Mouse (Mus musculus) stomach, embryonic 14.5 days (tissue): ENCODE measurements around the gene 2310034G01Rik. TPM values are rescaled to one million over a fixed set of nuclear protein-coding genes. Genes with fewer than 3 reads are reported as not detected.

Source experiments
- ATAC-seq: fragments of 200-750 bp; cut with Nextera tagmentation; 2 replicates; pipeline ENCODE4 v1.8.0; 2017; ENCODE audit warnings: low read depth, moderate TSS enrichment; ENCODE audit not compliant: insufficient number of reproducible peaks, insufficient read depth, low FRiP score
- H3K27ac ChIP-seq: fragments of 300-500 bp; sonication (generic); 2 replicates; pipeline ENCODE4 v1.5.1; 2014; ENCODE audit warnings: mild to moderate bottlenecking, low read length, moderate library complexity, mixed read lengths
- H3K27me3 ChIP-seq: fragments of 300-500 bp; sonication (generic); 2 replicates; pipeline ENCODE4 v1.6.1; 2014; ENCODE audit warnings: low read length, control low read depth, mixed read lengths; ENCODE audit not compliant: control insufficient read depth, insufficient read depth
- H3K36me3 ChIP-seq: fragments of 300-500 bp; sonication (generic); 2 replicates; pipeline ENCODE4 v1.6.1; 2014; ENCODE audit warnings: mild to moderate bottlenecking, control low read depth, low read length, moderate library complexity, mixed read lengths; ENCODE audit not compliant: control insufficient read depth, insufficient read depth
- H3K4me1 ChIP-seq: fragments of 300-500 bp; sonication (generic); 2 replicates; pipeline ENCODE4 v1.6.1; 2014; ENCODE audit warnings: low read length, control low read depth, mixed read lengths; ENCODE audit not compliant: control insufficient read depth, insufficient read depth
- H3K4me2 ChIP-seq: fragments of 300-500 bp; sonication (generic); replicated peaks from 2 replicates; pipeline ENCODE4 v1.6.1; 2014; ENCODE audit warnings: low read depth, low read length, control low read depth
- H3K4me3 ChIP-seq: fragments of 300-500 bp; sonication (generic); 2 replicates; pipeline ENCODE4 v1.5.1; 2014; ENCODE audit warnings: low read depth, low read length, control low read depth
- H3K9ac ChIP-seq: fragments of 300-500 bp; sonication (generic); replicated peaks from 2 replicates; pipeline ENCODE4 v1.6.1; 2014; ENCODE audit warnings: low read depth, mild to moderate bottlenecking, control low read depth, low read length, moderate library complexity, mixed read lengths
- H3K9me3 ChIP-seq: fragments of 300-500 bp; sonication (generic); 2 replicates; pipeline ENCODE4 v1.6.1; 2016; ENCODE audit warnings: low read depth, low read length, control low read depth; ENCODE audit not compliant: control insufficient read depth
- WGBS: fragments of 180-500 bp; shearing (Covaris S2); extraction: QIAGEN DNeasy Blood & Tissue Kit; methylation state at CpG from one replicate; pipeline ENCODE4 v1.1.7; 2014; 5-methylcytosine and 5-hydroxymethylcytosine counted together
- polyA plus RNA-seq: library from polyadenylated mRNA; unstranded; fragments of >200 nt; fragmentation: Nextera tagmentation; extraction: Ambion mirVana; gene quantifications from 2 replicates; pipeline ENCODE4 v1.2.1, GENCODE M21; 2014

2310034G01Rik gene
- polyA plus RNA-seq, 1 experiment from 2014 or later, result 2.1 TPM

DNA sequence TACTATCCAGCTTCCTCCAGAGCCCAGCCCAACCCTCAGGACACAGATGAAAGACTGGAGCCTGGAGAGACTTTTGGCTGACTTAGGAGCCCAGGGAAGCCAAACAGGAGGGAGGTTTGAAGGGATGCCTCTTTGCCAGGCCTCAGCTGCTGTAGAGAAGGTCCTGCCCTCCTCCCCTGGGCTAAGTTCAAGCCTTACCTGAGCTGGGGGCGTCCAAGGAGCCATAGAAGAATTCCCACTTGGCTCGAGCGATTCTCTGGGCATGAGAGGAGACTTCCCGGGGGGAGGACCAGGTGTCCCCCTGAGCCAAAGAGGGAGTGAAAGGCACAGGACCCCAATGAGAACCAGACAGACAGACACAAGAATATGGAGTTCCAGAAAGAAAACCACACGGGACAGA is 26.4 kb downstream of the 2310034G01Rik start:
- H3K4me1 ChIP-seq, result peaks cover 23% of the 10 kb centered on the region
- 69% methylated on average over 5 of the region's 5 CpGs for WGBS
- H3K27ac ChIP-seq, result no peak overlapping the region
- H3K4me2 ChIP-seq, result no peak overlapping the region
- H3K36me3 ChIP-seq, result no peaks in the 10 kb centered on the region
- H3K27me3 ChIP-seq, result peaks cover 23% of the 10 kb centered on the region
- no peaks in the 10 kb centered on the region for H3K9me3 ChIP-seq
- no peak for ATAC-seq
- no peak overlapping the region for H3K9ac ChIP-seq
- H3K4me3 ChIP-seq, result no peak overlapping the region

DNA sequence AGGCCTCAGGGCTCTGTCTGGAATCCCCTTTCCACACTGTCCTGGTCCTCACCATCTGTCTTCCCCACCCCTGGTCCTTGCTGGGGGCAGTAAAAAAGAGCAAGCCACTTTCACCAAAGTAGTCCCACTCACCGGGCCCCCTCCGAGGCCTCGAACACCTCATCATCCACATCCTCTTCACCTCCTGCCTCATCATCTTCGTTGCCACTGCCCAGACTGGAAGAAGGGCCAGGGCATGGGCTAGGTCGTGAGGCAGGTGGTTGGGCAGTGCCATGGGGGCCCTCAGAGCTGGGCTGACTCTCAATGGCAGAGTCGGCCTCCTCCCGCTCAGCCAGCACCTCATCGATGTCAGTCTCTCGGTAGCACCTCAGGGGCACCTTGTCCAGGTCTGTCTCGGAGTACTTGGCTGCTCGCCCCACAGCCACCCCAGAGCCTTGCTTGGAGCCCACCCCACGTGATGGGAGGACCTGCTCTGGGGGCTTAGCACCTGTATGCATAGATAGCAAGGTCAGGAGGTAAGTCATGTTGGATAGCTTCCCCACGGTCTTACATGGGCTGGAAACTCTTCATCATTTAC is 27.0 kb downstream of the 2310034G01Rik start:
- H3K4me2 ChIP-seq, result no peak overlapping the region
- peaks cover 26% of the 10 kb centered on the region for H3K27me3 ChIP-seq
- no peak overlapping the region for H3K27ac ChIP-seq
- no peak overlapping the region for H3K4me3 ChIP-seq
- H3K9me3 ChIP-seq, result no peaks in the 10 kb centered on the region
- 79% methylated on average over 13 of the region's 13 CpGs for WGBS
- H3K36me3 ChIP-seq, result no peaks in the 10 kb centered on the region
- no peak for ATAC-seq
- H3K9ac ChIP-seq, result no peak overlapping the region
- H3K4me1 ChIP-seq, result peaks cover 28% of the 10 kb centered on the region

DNA sequence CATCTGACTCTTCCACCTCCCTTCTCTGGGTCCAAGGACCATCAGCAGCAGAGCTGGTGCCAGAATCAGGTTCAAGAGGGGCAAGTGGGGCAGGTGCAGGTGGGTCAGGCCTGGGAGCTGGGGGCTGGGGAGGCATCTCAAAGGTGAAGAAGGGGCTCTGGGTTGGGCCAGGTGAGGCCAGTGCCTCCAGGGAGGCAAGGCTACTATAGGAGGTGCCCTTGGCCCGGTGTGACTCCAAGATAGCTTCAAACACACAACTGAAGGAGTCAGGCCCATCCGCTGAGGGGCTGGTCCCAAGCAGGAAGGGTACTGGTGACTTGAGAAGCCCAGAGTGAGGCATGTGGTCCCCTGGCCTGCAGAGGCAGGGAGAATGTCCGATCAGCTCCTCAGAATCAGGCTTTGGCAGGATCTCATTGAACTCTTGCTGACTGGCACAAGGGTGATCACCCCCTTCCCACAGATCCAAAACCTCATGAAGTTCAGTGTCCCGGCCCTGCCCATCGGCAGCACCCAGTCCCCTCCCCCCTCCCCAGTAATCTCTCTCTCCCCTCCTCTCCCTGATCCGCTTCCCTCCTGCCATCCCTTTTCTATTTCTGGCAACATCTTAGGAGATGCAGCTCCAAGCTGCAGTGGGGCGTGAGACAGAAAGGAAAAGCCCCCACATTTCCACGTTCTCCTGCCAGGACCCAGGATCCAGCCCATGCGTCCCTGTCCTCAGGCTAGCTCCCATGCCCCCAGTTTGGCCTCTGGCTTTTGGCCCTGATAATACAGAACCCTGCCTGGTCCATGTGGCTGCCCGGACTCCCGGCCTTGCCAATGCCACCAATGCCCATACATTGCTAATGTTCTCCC is 27.7 kb downstream of the 2310034G01Rik start:
- Histone ChIP-seq H3K27ac (no peak overlapping the region), H3K36me3 (no peaks in the 10 kb centered on the region), H3K9ac (no peak overlapping the region), H3K4me1 (peaks cover 26% of the 10 kb centered on the region), H3K9me3 (no peaks in the 10 kb centered on the region), H3K27me3 (peaks cover 26% of the 10 kb centered on the region), H3K4me3 (no peak overlapping the region), H3K4me2 (no peak overlapping the region)
- ATAC-seq, result no peak
- 60% methylated on average over 11 of the region's 11 CpGs for WGBS

DNA sequence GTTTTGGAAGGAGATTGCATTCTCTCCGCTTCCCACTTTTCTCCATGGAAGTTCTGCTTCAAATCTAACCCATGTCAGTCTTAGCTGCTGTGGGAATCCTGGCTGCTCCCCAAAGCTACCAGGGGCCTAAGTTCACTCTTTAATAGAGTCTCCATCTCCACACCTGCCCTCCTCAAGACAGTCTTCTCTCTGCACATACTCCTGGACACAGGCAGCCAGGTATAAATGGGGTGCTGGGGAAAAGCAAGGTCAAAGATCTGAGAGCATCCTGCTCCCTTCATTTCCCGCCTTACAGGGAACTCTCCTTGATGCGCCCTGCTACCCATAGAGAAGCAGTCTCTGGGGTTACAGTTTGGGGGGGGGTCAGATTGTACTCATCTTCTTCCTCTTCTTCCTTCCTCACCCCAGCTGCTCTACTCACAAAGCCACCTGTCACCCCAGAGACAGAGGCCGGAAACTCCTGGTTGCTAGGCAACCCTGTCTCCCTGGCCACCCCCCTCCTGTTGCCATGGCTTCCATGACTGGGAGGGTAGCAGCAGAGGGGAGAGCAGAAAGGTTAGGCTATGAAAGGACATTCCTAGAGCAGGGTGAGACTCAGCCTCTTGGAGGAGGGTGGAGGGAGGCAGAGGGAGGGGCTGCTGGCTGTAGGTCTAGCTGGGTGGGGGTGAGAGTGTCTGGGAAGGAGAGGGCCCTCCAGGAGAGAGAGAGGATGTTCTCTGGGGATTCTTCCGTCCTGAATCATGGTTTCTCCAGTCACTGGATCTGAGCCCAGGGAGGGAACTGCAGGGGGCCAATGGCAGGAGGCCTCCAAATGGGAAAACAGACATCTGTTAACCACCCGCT is 28.8 kb downstream of the 2310034G01Rik start:
- Histone ChIP-seq H3K4me3 (no peak overlapping the region), H3K9ac (no peak overlapping the region), H3K4me1 (peaks cover 28% of the 10 kb centered on the region), H3K27me3 (peaks cover 20% of the 10 kb centered on the region), H3K27ac (no peak overlapping the region), H3K4me2 (no peak overlapping the region), H3K36me3 (no peaks in the 10 kb centered on the region), H3K9me3 (no peaks in the 10 kb centered on the region)
- 32% methylated on average over 6 of the region's 6 CpGs for WGBS
- peak; percentile 26; the same call in 1 of the 2 replicates for ATAC-seq

DNA sequence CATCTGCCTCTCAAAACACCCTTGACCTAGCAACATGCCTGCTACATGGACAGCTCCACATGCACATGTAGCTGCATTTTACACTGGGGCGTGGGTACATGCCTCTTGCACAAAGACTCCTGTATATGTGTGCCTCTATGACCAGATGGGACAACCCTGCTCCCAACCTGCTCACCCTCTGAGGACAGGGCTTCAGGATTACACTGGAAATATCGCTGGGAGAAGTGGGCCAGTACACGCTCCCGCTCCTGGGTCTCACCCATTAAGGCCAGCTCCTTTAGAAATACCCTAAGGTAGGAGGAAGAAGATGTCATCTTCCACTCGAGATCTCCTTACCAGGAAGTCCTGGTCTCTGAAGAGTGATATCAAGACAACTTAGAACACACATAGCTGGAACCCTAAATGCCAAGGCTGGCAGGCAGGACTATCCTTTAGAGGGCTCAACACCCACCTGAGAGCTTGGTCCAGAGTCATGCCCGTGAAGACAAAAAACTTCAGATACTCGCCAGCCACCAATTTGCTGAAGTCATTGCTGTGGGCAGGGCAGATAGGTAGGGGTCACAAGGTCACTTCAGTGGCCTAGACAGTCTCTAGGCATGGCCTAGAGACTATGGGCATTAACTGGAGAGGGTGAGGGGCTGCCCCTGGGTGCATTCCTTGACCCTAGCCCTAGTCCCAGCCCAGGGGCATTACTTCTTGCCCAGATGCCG is 29.9 kb downstream of the 2310034G01Rik start:
- Histone ChIP-seq H3K4me1 (peaks cover 39% of the 10 kb centered on the region), H3K9me3 (no peaks in the 10 kb centered on the region), H3K9ac (no peak overlapping the region), H3K4me2 (no peak overlapping the region), H3K27ac (no peak overlapping the region), H3K36me3 (no peaks in the 10 kb centered on the region), H3K27me3 (peaks cover 20% of the 10 kb centered on the region), H3K4me3 (no peak overlapping the region)
- no peak for ATAC-seq
- WGBS, result 80% methylated on average over 8 of the region's 8 CpGs

DNA sequence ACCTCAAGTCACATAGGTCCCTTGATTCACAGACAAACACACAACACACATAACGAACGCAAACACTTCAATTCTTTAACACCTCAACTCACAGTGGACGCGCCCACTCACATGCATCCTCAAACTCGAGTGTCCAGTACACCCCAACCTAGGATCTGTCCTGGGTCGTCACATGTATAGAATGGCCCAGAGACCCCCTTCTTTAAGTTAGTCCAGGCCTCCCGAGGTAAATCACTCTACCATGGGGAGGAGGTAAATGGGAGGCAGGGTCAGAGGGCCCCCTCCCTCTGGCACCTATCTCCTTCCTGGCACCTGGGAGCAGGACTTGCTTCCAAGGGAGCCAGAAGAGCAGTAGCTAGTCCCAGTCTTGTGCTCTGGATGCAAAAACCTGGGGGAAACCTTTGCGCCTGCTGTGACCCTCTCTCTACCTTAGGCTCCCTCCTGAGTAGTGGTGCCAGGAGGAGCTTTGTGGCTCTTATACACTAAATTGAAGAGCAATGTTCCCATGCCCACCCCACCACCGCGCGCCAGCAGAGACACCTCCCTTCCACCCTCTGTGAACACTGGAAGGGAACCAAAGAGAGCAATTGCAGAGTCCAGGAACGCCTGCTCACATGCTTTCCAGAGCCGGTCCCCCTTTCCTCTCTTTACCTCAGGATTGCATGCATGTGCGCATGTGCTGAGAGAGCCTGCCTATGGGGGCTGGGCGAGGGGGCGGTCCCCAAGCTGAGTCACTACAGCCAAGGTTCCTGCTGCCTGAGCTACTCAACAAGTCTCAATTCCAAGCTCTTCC is 31.3 kb downstream of the 2310034G01Rik start:
- no peaks in the 10 kb centered on the region for H3K9me3 ChIP-seq
- no peaks in the 10 kb centered on the region for H3K36me3 ChIP-seq
- 11% methylated on average over 16 of the region's 16 CpGs for WGBS
- H3K4me3 ChIP-seq, result peak overlapping the region; percentile 60
- H3K27ac ChIP-seq, result peak overlapping the region; percentile 93
- H3K27me3 ChIP-seq, result 0 out of 2 replicates have a peak, but pooled peaks cover 6% of the 10 kb centered on the region
- peaks cover 51% of the 10 kb centered on the region for H3K4me1 ChIP-seq
- peak overlapping the region; percentile 70 for H3K4me2 ChIP-seq
- peak overlapping the region; percentile 68; the same call in 1 of the 2 replicates for H3K9ac ChIP-seq
- no peak for ATAC-seq

DNA sequence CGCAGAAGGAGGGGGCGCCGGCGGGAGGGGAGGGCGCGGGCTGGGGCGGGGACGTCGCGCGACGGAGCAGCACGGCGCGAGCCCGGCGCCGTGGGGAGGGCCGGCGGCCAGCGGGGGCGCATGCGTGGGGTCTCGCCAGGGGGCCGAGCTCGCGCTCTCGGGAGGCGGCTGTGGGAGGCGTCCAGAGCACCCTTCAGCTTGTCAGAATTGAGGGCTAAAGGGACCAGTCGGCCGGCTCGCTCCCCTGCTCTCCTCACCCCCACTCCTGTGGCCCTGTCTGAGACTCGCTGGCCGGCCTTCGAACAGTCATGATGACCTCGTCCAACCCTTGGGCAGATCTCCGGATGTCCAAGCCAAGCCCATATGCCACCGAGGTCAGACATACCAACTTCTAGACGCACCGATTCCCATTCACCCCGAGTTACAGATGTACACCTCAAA is 32.1 kb downstream of the 2310034G01Rik start:
- Histone ChIP-seq H3K36me3 (no peaks in the 10 kb centered on the region; the same call in 1 of the 2 replicates), H3K4me3 (peak overlapping the region; percentile 60), H3K9ac (peak overlapping the region; percentile 68), H3K27me3 (0 out of 2 replicates have a peak, but pooled peaks cover 4% of the 10 kb centered on the region), H3K4me1 (peaks cover 51% of the 10 kb centered on the region), H3K9me3 (no peaks in the 10 kb centered on the region), H3K4me2 (peak overlapping the region; percentile 70), H3K27ac (peak overlapping the region; percentile 93; the same call in 1 of the 2 replicates)
- peak; percentile 6; the same call in 1 of the 2 replicates for ATAC-seq
- WGBS, result 2% methylated on average over 36 of the region's 42 CpGs
